Mouse (Mus musculus): ENCODE data around the gene Mgst3. TPM values are rescaled to one million over a fixed set of nuclear protein-coding genes. Genes with fewer than 3 reads are reported as not detected.

Gene Mgst3
- polyA plus RNA-seq (2015; fragmentation: Nextera tagmentation; extraction: Ambion mirVana): 305 and 381 TPM in 2 replicates

GRCm38 (mm10) chr1:167393683-167394492 lies at the start of gene Mgst3:
TSS of gene Mgst3 (minus strand) at chr1:167393841.

GRCm38 (mm10) chr1:167349815-167350596 lies 43.6 kb downstream of the Mgst3 start, which contains the start of gene Aldh9a1:
TSS of gene Aldh9a1 (plus strand) at chr1:167349991.

Other genes starting within 250 kb of the Mgst3 start
- gene Uck2, start 108.5 kb downstream of the Mgst3 start, polyA plus RNA-seq (2015; fragmentation: Nextera tagmentation; extraction: Ambion mirVana): 54.7 and 63.5 TPM in 2 replicates
- gene Tmco1, start 85.5 kb downstream of the Mgst3 start, polyA plus RNA-seq (2015; fragmentation: Nextera tagmentation; extraction: Ambion mirVana): 62.8 and 67.8 TPM in 2 replicates
- 55.5 and 59.5 TPM in 2 replicates for gene Aldh9a1, start 43.9 kb downstream of the Mgst3 start, polyA plus RNA-seq (2015; fragmentation: Nextera tagmentation; extraction: Ambion mirVana)
- 0.11 and 0.18 TPM in 2 replicates for gene Lrrc52, start 72.9 kb upstream of the Mgst3 start, polyA plus RNA-seq (2015; fragmentation: Nextera tagmentation; extraction: Ambion mirVana)
- gene Rxrg, start 204.5 kb upstream of the Mgst3 start, polyA plus RNA-seq (2015; fragmentation: Nextera tagmentation; extraction: Ambion mirVana): 0.18 and 0.19 TPM in 2 replicates